Mouse (Mus musculus) E14TG2a.4 (cell line): Measurements from ENCODE around the gene Aip.

Experiments used
- CTCF ChIP-seq: conservative IDR thresholded peaks from 2 replicates; pipeline ENCODE4 v1.5.1; 2014; ENCODE audit warnings: low read length
- NANOG ChIP-seq: IDR thresholded peaks from 2 replicates; pipeline ENCODE4 v1.6.1; 2014; ENCODE audit warnings: borderline replicate concordance, low read length, mixed read lengths
- POU5F1 ChIP-seq: IDR thresholded peaks from 2 replicates; pipeline ENCODE4 v1.6.1; 2014; ENCODE audit warnings: low read length, borderline replicate concordance

- no peak for TF ChIP-seq CTCF
- no peak for TF ChIP-seq POU5F1
- TF ChIP-seq NANOG = no peak
These were observed 24.2 kb downstream of the Aip start for GRCm38 (mm10) chr19:4101466-4101865.
